Mouse (Mus musculus) bone marrow, adult 2 months (tissue): Measurements from ENCODE around the gene Pxn.

Experiments used
- CTCF ChIP-seq: fragments of 200-500 bp; IDR thresholded peaks from 2 replicates; pipeline ENCODE4 v1.5.1; 2011; ENCODE audit warnings: low read length, control low read depth; ENCODE audit not compliant: control insufficient read depth, insufficient read depth
- POLR2A ChIP-seq: fragments of 200-500 bp; IDR thresholded peaks from 2 replicates; pipeline ENCODE4 v1.6.1; 2011; ENCODE audit warnings: low read depth, mild to moderate bottlenecking, control low read depth, low read length, borderline replicate concordance; ENCODE audit not compliant: control insufficient read depth

DNA sequence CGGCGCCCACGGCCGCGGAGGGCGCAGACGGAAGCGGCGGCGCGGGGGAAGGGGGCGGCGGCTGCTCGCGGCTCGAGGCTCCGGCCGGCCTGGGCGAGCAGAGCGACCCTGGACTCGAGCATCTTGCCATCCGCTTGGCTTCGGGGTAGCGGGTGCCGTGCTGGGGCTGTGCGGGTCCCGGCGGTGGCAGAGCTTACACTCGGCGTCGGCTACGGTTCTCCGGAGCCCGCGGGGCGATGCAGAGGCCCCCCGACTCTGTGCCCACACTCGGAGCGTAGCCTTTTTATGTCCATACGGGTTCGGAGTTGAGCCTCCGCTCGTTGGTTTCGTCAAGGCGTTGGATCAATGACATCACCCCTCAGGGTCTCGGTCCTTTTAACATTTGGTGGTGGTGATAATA, 58.9 kb downstream of the Pxn start:
- no peak for TF ChIP-seq POLR2A
- no peak for TF ChIP-seq CTCF
